9 mouse cellular contexts compared by ENCODE assay signal in genomic region chr3:152942985-152943384, GRCm38 (mm10). TPM values are rescaled to one million over a fixed set of nuclear protein-coding genes. Genes with fewer than 3 reads are reported as not detected.
DNase-seq lines count a peak whose midpoint lies in the region; ATAC-seq and TF ChIP-seq lines count a peak whose summit lies in the region.
"Had no signal": no experiment of that assay in that cellular context is flagged by ENCODE, and none has a peak within 500 bp of the region (broad histone marks: within the 10 kb centered on the region; RNA-seq: fewer than 3 reads in every experiment).

No protein-coding gene starts in this region.

- H3K4me3 ChIP-seq in hindbrain, postnatal 0 days (ENCODE audit: low read length): no peak overlapping the region
- no peak overlapping the region for H3K4me3 ChIP-seq in forebrain, postnatal 0 days (ENCODE audit: low read depth, low read length)

- H3K4me1 ChIP-seq in hindbrain, postnatal 0 days (ENCODE audit: insufficient read depth, low read length): no peaks in the 10 kb centered on the region
- H3K4me1 ChIP-seq in forebrain, postnatal 0 days (ENCODE audit: insufficient read depth): no peaks in the 10 kb centered on the region; the same call in 1 of the 2 replicates

- no peaks in the 10 kb centered on the region for H3K27me3 ChIP-seq in hindbrain, postnatal 0 days (ENCODE audit: insufficient read depth, low read length)
- H3K27me3 ChIP-seq in forebrain, postnatal 0 days (ENCODE audit: insufficient read depth, low read length): no peaks in the 10 kb centered on the region

- peak; percentile 39 for DNase-seq in embryo, embryonic 10 days (ENCODE audit: low spot score)
- DNase-seq in embryo, embryonic 9.5 days (ENCODE audit: extremely low spot score): no peak
- peak; percentile 83 for DNase-seq in CD4-positive helper T cell, adult 2 months (ENCODE audit: low read depth, low spot score)
- DNase-seq in hindbrain, postnatal 0 days (ENCODE audit: low spot score): no peak
- no peak for DNase-seq in adrenal gland, adult 18-20 months (ENCODE audit: low spot score in 2 of 2)
- no peak for DNase-seq in forebrain, postnatal 0 days
- DNase-seq: retina, postnatal 1 day had no signal

- WGBS in hindbrain, postnatal 0 days: 55% methylated on average over 11 of the region's 11 CpGs
- WGBS in forebrain, postnatal 0 days: 64% methylated on average over 11 of the region's 11 CpGs

- no peaks in the 10 kb centered on the region for H3K9me3 ChIP-seq in hindbrain, postnatal 0 days (ENCODE audit: low read length)
- no peaks in the 10 kb centered on the region for H3K9me3 ChIP-seq in forebrain, postnatal 0 days (ENCODE audit: low read length)

- TF ChIP-seq CTCF in hindbrain, postnatal 0 days (IDR thresholded peaks at IDR 0.05; ENCODE audit: low read depth): no peak
- no peak for TF ChIP-seq CTCF in forebrain, postnatal 0 days (IDR thresholded peaks at IDR 0.05; ENCODE audit: low read depth)

- H3K4me2 ChIP-seq in hindbrain, postnatal 0 days (ENCODE audit: low read depth, low read length): no peak overlapping the region
- no peak overlapping the region for H3K4me2 ChIP-seq in forebrain, postnatal 0 days (ENCODE audit: low read depth)

- H3K36me3 ChIP-seq in hindbrain, postnatal 0 days (ENCODE audit: insufficient read depth, low read length): no peaks in the 10 kb centered on the region
- H3K36me3 ChIP-seq in forebrain, postnatal 0 days (ENCODE audit: insufficient read depth): no peaks in the 10 kb centered on the region

- no peak overlapping the region for H3K27ac ChIP-seq in hindbrain, postnatal 0 days
- H3K27ac ChIP-seq in forebrain, postnatal 0 days (ENCODE audit: low read depth, low read length): no peak overlapping the region

- no peak overlapping the region for H3K9ac ChIP-seq in hindbrain, postnatal 0 days (replicated peaks; ENCODE audit: low read length)
- H3K9ac ChIP-seq in forebrain, postnatal 0 days: no peak overlapping the region

- 0 out of 2 replicates have a peak, but pooled peaks have one; percentile 46 for ATAC-seq in hindbrain, postnatal 0 days
- peak; percentile 93 for ATAC-seq in megakaryocyte-erythroid progenitor cell, adult 5-6 weeks (replicated peaks; ENCODE audit: low FRiP score, low TSS enrichment, poor library complexity, severe bottlenecking)
- ATAC-seq in erythroid progenitor cell, adult 5-6 weeks (replicated peaks; ENCODE audit: low FRiP score, poor library complexity, severe bottlenecking): no peak
- no peak for ATAC-seq in forebrain, postnatal 0 days

RNA-seq across cellular contexts. Expression of gene St6galnac5, which starts 39.1 kb away (rescaled TPM):
- total RNA-seq in hindbrain, postnatal 0 days (2014; rRNA removed): 12.4 and 18.5 TPM in 2 replicates
- 12.8 and 12.9 TPM in 2 replicates for polyA plus RNA-seq in hindbrain, postnatal 0 days (2015; fragmentation: Nextera tagmentation; extraction: Ambion mirVana)
- total RNA-seq in megakaryocyte-erythroid progenitor cell, adult 5-6 weeks (2014; fragmentation: Nextera tagmentation): not detected in 2 replicates
- total RNA-seq in megakaryocyte-erythroid progenitor cell, adult 5-6 weeks (2017): 0.23 TPM in 1 of 2 replicates, not detected in the other
- total RNA-seq in erythroid progenitor cell, adult 5-6 weeks (2015; ENCODE audit: low replicate concordance): not detected in 2 replicates
- 0.83 TPM in 1 of 2 replicates, not detected in the other for total RNA-seq in erythroid progenitor cell, adult 5-6 weeks (2017; ENCODE audit: low replicate concordance)
- under 1 TPM; 0.42 to 0.53 TPM for total RNA-seq in adrenal gland, adult 18-20 months (2021)
- total RNA-seq in forebrain, postnatal 0 days (2014; rRNA removed): 23.9 and 26.8 TPM in 2 replicates
- 23.4 and 38.3 TPM in 2 replicates for polyA plus RNA-seq in forebrain, postnatal 0 days (2015; fragmentation: Nextera tagmentation; extraction: Ambion mirVana)

Comparison
In these comparisons a context has a peak if more than half of its experiments do, and no peak if none do; other contexts are left out.
1. DNase-seq: peak in embryo, embryonic 10 days (single experiment) and CD4-positive helper T cell, adult 2 months (single experiment); none in embryo, embryonic 9.5 days (single experiment), hindbrain, postnatal 0 days (single experiment), adrenal gland, adult 18-20 months (0 of 2) and forebrain, postnatal 0 days (single experiment).
2. ATAC-seq: peak in hindbrain, postnatal 0 days (single experiment) and megakaryocyte-erythroid progenitor cell, adult 5-6 weeks (single experiment); none in erythroid progenitor cell, adult 5-6 weeks (single experiment) and forebrain, postnatal 0 days (single experiment).